Mouse (Mus musculus) stomach, embryonic 14.5 days (tissue): ENCODE results near the gene Atg7. TPM values are rescaled to one million over a fixed set of nuclear protein-coding genes. Genes with fewer than 3 reads are reported as not detected.

Experiments used
- ATAC-seq: fragments of 200-750 bp; cut with Nextera tagmentation; 2 replicates; pipeline ENCODE4 v1.8.0; 2017; ENCODE audit warnings: low read depth, moderate TSS enrichment; ENCODE audit not compliant: insufficient number of reproducible peaks, insufficient read depth, low FRiP score
- H3K27ac ChIP-seq: fragments of 300-500 bp; sonication (generic); 2 replicates; pipeline ENCODE4 v1.5.1; 2014; ENCODE audit warnings: mild to moderate bottlenecking, low read length, moderate library complexity, mixed read lengths
- H3K27me3 ChIP-seq: fragments of 300-500 bp; sonication (generic); 2 replicates; pipeline ENCODE4 v1.6.1; 2014; ENCODE audit warnings: low read length, control low read depth, mixed read lengths; ENCODE audit not compliant: control insufficient read depth, insufficient read depth
- H3K36me3 ChIP-seq: fragments of 300-500 bp; sonication (generic); 2 replicates; pipeline ENCODE4 v1.6.1; 2014; ENCODE audit warnings: mild to moderate bottlenecking, control low read depth, low read length, moderate library complexity, mixed read lengths; ENCODE audit not compliant: control insufficient read depth, insufficient read depth
- H3K4me1 ChIP-seq: fragments of 300-500 bp; sonication (generic); 2 replicates; pipeline ENCODE4 v1.6.1; 2014; ENCODE audit warnings: low read length, control low read depth, mixed read lengths; ENCODE audit not compliant: control insufficient read depth, insufficient read depth
- H3K4me2 ChIP-seq: fragments of 300-500 bp; sonication (generic); replicated peaks from 2 replicates; pipeline ENCODE4 v1.6.1; 2014; ENCODE audit warnings: low read depth, low read length, control low read depth
- H3K4me3 ChIP-seq: fragments of 300-500 bp; sonication (generic); 2 replicates; pipeline ENCODE4 v1.5.1; 2014; ENCODE audit warnings: low read depth, low read length, control low read depth
- H3K9ac ChIP-seq: fragments of 300-500 bp; sonication (generic); replicated peaks from 2 replicates; pipeline ENCODE4 v1.6.1; 2014; ENCODE audit warnings: low read depth, mild to moderate bottlenecking, control low read depth, low read length, moderate library complexity, mixed read lengths
- H3K9me3 ChIP-seq: fragments of 300-500 bp; sonication (generic); 2 replicates; pipeline ENCODE4 v1.6.1; 2016; ENCODE audit warnings: low read depth, low read length, control low read depth; ENCODE audit not compliant: control insufficient read depth
- WGBS: fragments of 180-500 bp; shearing (Covaris S2); extraction: QIAGEN DNeasy Blood & Tissue Kit; methylation state at CpG from one replicate; pipeline ENCODE4 v1.1.7; 2014; 5-methylcytosine and 5-hydroxymethylcytosine counted together
- polyA plus RNA-seq: library from polyadenylated mRNA; unstranded; fragments of >200 nt; fragmentation: Nextera tagmentation; extraction: Ambion mirVana; gene quantifications from 2 replicates; pipeline ENCODE4 v1.2.1, GENCODE M21; 2014

Gene Atg7
- polyA plus RNA-seq, 1 experiment from 2014 or later, result 23.2 TPM

- no peaks in the 10 kb centered on the region for H3K27me3 ChIP-seq
- H3K9me3 ChIP-seq, result no peaks in the 10 kb centered on the region
- H3K4me2 ChIP-seq, result no peak overlapping the region
- no peaks in the 10 kb centered on the region for H3K4me1 ChIP-seq
- H3K9ac ChIP-seq, result no peak overlapping the region
- ATAC-seq, result no peak
- no peak overlapping the region for H3K4me3 ChIP-seq
- no peaks in the 10 kb centered on the region for H3K36me3 ChIP-seq
- WGBS, result 82% methylated on average over 2 of the region's 2 CpGs
- no peak overlapping the region for H3K27ac ChIP-seq
Measured at GRCm38 (mm10) chr6:114790084-114790483, 147.2 kb downstream of the Atg7 start.

GRCm38 (mm10) chr6:114790902-114791301 is 148.0 kb downstream of the Atg7 start:
- no peak for ATAC-seq

GRCm38 (mm10) chr6:114791846-114792245 is 148.9 kb downstream of the Atg7 start:
- no peak overlapping the region for H3K4me3 ChIP-seq
- H3K9ac ChIP-seq, result no peak overlapping the region
- H3K27me3 ChIP-seq, result no peaks in the 10 kb centered on the region
- no peak overlapping the region for H3K27ac ChIP-seq
- no peak overlapping the region for H3K4me2 ChIP-seq
- WGBS, result 83% methylated on average over 4 of the region's 4 CpGs
- no peaks in the 10 kb centered on the region for H3K4me1 ChIP-seq
- ATAC-seq, result no peak
- no peaks in the 10 kb centered on the region for H3K9me3 ChIP-seq
- H3K36me3 ChIP-seq, result no peaks in the 10 kb centered on the region

More at GRCm38 (mm10) chr6:114790902-114791301, 148.0 kb downstream of the Atg7 start:
- H3K4me1 ChIP-seq, result no peaks in the 10 kb centered on the region
- H3K27me3 ChIP-seq, result no peaks in the 10 kb centered on the region
- no peaks in the 10 kb centered on the region for H3K36me3 ChIP-seq
- H3K4me2 ChIP-seq, result no peak overlapping the region
- no peak overlapping the region for H3K9ac ChIP-seq
- no peak overlapping the region for H3K27ac ChIP-seq
- no peak overlapping the region for H3K4me3 ChIP-seq
- no peaks in the 10 kb centered on the region for H3K9me3 ChIP-seq
- WGBS, result 82% methylated on average over 7 of the region's 7 CpGs

- no peaks in the 10 kb centered on the region for H3K4me1 ChIP-seq
- no peaks in the 10 kb centered on the region for H3K36me3 ChIP-seq
- H3K9ac ChIP-seq, result no peak overlapping the region
- H3K4me3 ChIP-seq, result no peak overlapping the region
- H3K27ac ChIP-seq, result no peak overlapping the region
- 90% methylated on average over 9 of the region's 9 CpGs for WGBS
- ATAC-seq, result no peak
- no peaks in the 10 kb centered on the region for H3K9me3 ChIP-seq
- H3K4me2 ChIP-seq, result no peak overlapping the region
- H3K27me3 ChIP-seq, result no peaks in the 10 kb centered on the region
Measured at GRCm38 (mm10) chr6:114794706-114795105, 151.8 kb downstream of the Atg7 start.

- H3K9ac ChIP-seq, result no peak overlapping the region
Measured at GRCm38 (mm10) chr6:114795706-114796325, 152.9 kb downstream of the Atg7 start.

GRCm38 (mm10) chr6:114797901-114798300 is 155.0 kb downstream of the Atg7 start:
- H3K4me1 ChIP-seq, result no peaks in the 10 kb centered on the region
- H3K9me3 ChIP-seq, result no peaks in the 10 kb centered on the region
- H3K9ac ChIP-seq, result no peak overlapping the region
- H3K27me3 ChIP-seq, result no peaks in the 10 kb centered on the region
- no peak overlapping the region for H3K4me2 ChIP-seq
- H3K27ac ChIP-seq, result no peak overlapping the region
- H3K36me3 ChIP-seq, result no peaks in the 10 kb centered on the region
- no peak for ATAC-seq
- H3K4me3 ChIP-seq, result no peak overlapping the region
- WGBS, result 76% methylated on average over 5 of the region's 5 CpGs

More at GRCm38 (mm10) chr6:114795706-114796325, 152.9 kb downstream of the Atg7 start:
- no peak overlapping the region for H3K4me3 ChIP-seq
- H3K9me3 ChIP-seq, result no peaks in the 10 kb centered on the region
- H3K4me2 ChIP-seq, result no peak overlapping the region
- H3K36me3 ChIP-seq, result no peaks in the 10 kb centered on the region
- no peaks in the 10 kb centered on the region for H3K4me1 ChIP-seq
- no peaks in the 10 kb centered on the region for H3K27me3 ChIP-seq
- no peak for ATAC-seq
- H3K27ac ChIP-seq, result no peak overlapping the region
- 68% methylated on average over 7 of the region's 7 CpGs for WGBS

GRCm38 (mm10) chr6:114798715-114799114 is 155.8 kb downstream of the Atg7 start:
- Histone ChIP-seq H3K27me3 (no peaks in the 10 kb centered on the region), H3K9me3 (no peaks in the 10 kb centered on the region), H3K27ac (no peak overlapping the region), H3K4me1 (no peaks in the 10 kb centered on the region), H3K4me3 (no peak overlapping the region), H3K9ac (no peak overlapping the region), H3K4me2 (no peak overlapping the region), H3K36me3 (no peaks in the 10 kb centered on the region)
- ATAC-seq, result no peak
- 57% methylated on average over 4 of the region's 4 CpGs for WGBS

- Histone ChIP-seq H3K9ac (no peak overlapping the region), H3K9me3 (no peaks in the 10 kb centered on the region), H3K4me2 (no peak overlapping the region), H3K4me1 (no peaks in the 10 kb centered on the region), H3K4me3 (no peak overlapping the region), H3K27ac (no peak overlapping the region), H3K27me3 (no peaks in the 10 kb centered on the region), H3K36me3 (no peaks in the 10 kb centered on the region)
- 39% methylated on average over 2 of the region's 2 CpGs for WGBS
- peak; percentile 58 for ATAC-seq
Measured at GRCm38 (mm10) chr6:114800291-114800965, 157.5 kb downstream of the Atg7 start.
